Mouse (Mus musculus) frontal cortex, postnatal 25 days (tissue): ENCODE measurements around the gene H1fx.
"Not testable (repeated sequence)": the region's sequence is repeated elsewhere in the genome, so short reads cannot be mapped to it uniquely, and the experiment has no call there.

Experiments
- DNase-seq, 2 experiments: peaks; one replicate each; pipeline ENCODE4 v3.0.0; 2022; ENCODE audit warnings: low spot score in 2 of 2

Gene H1fx

DNA sequence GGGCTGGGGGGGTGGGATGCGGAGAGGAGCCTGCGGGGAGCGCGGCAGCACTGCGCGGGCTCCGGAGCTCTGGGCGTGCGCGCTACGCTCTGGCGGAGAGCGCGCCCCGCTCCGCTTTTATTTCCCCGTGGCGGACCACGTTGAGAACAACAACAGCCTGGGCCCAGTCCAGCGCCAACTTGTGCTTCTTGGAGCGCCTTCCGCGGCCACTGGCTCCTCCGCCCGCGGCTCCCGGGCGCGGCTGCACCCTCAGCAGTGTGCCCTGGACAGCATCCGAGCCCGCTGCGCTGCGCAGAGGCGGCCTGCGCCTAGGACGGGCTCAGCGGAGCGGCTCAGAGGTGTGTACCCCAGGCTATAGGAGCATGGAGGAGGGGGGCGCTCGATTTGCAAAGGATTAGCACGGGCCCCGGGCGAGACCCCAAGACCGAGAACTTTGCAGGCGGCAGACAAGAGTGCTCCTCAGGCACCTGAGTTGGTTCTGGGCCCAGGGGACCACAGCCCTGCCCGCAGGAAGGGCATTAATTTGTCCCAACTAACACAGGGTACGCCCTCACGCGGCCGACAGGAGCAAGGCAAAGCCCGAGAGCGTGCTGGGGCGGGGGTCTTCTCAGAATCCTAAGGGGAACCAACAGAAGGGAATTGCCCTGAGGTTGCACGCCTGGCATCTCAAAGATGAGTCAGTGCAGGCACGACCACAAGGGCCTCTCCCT is at the start of gene H1fx:
H1fx (minus strand) TSS at position 91 of the 710 bp plus-strand sequence.
- DNase-seq, result peak; percentile 57 to 63

GRCm38 (mm10) chr6:88030432-88030831 is 49.0 kb upstream of the H1fx start:
- no peak for DNase-seq

DNA sequence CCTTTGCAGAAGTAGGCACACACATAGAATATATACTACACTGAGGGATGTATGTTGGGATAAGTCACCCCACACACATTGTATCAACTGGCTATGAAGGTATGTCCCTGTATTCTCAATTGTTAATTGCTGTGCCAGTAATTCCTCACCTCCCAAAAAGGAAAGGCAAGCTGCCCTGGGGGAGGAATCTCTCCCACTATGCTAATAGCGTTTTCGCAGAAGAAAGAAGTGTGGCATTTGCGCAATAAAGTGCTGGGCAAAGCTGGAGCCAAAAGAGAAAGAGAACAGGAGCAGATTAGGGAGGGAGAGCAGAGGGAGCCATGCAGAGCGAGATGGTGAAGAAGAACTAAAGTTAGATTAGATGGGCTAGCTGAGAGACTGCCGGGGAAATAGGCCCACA is 46.0 kb upstream of the H1fx start:
- DNase-seq, result peak in 1 of 2 experiments; percentile 15

- DNase-seq, result no peak
Observed at GRCm38 (mm10) chr6:88023316-88023890, 42.0 kb upstream of the H1fx start.

- DNase-seq, result no peak
Observed at GRCm38 (mm10) chr6:88019154-88019553, 37.7 kb upstream of the H1fx start.

DNA sequence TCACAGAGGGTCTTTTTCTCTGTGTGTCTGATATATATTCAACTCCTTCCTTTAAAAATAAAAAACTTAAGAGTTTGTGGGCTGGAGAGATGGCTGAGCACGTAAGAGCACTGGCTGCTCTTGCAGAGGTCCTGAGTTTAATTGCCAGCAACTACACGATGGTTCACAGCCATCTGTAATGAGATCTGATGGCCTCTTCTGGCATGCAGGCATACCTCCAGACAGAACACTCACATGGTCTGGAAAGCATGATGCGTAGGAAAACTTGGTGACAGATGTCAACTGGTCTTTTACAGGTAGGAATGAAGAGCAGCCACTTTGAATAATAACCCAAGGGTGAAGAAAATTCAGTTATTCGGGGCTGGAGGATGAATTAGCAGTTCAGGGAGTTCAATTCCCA is 36.4 kb upstream of the H1fx start:
- no peak for DNase-seq

- no peak for DNase-seq
Observed at GRCm38 (mm10) chr6:88015797-88016196, 34.4 kb upstream of the H1fx start.

GRCm38 (mm10) chr6:88013456-88013855 is 32.0 kb upstream of the H1fx start:
- DNase-seq, result no peak

DNA sequence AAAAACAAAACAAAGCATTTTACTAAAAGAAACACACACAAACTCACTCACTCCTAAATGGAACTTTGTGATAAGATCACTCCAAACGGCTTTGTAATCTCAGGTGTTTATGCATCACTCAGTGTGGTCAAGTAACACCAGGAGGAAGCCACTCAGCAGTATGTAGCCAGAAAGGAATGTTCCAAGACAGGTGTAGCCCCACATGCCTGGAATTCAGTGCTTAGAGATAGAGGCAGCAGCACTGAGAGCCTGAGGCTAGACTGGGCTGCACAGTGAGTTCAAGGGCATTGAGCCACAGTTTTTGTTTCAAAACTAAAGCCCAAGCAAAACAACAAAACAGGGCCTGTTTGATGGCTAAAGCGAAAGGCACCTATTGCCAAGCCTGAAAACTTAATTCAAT is 31.2 kb upstream of the H1fx start:
- DNase-seq, result no peak

GRCm38 (mm10) chr6:88011106-88011505 is 29.7 kb upstream of the H1fx start:
- DNase-seq, result not testable (repeated sequence)

- no peak for DNase-seq
Observed at GRCm38 (mm10) chr6:88009209-88009608, 27.8 kb upstream of the H1fx start.

- DNase-seq, result not testable (repeated sequence)
Observed at GRCm38 (mm10) chr6:88004773-88005172, 23.3 kb upstream of the H1fx start.

DNA sequence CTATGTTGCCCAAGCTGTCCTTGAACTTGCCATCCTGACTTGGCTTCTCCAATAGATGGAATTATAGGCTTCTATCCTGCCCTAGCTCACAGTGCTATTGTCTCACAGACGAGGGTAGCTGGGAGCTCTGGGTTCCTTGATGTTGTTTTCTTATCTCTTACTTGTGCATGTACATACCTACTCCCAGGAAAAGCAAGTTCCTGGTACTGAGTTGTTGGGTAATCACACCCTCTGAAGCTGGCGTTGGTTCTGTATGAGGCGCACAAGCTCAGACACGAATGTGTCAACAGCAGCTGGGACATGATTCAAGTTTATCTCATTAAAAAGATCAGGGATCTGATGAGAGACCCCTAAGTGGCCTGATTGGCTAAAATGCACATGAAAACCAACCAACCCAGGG is 22.0 kb upstream of the H1fx start:
- DNase-seq, result no peak

- no peak for DNase-seq
Observed at GRCm38 (mm10) chr6:87998358-87998757, 16.9 kb upstream of the H1fx start.

GRCm38 (mm10) chr6:87997706-87998265 is 16.3 kb upstream of the H1fx start:
- peak; percentile 70 to 72 for DNase-seq

GRCm38 (mm10) chr6:87996606-87997005 is 15.2 kb upstream of the H1fx start:
- no peak for DNase-seq

DNA sequence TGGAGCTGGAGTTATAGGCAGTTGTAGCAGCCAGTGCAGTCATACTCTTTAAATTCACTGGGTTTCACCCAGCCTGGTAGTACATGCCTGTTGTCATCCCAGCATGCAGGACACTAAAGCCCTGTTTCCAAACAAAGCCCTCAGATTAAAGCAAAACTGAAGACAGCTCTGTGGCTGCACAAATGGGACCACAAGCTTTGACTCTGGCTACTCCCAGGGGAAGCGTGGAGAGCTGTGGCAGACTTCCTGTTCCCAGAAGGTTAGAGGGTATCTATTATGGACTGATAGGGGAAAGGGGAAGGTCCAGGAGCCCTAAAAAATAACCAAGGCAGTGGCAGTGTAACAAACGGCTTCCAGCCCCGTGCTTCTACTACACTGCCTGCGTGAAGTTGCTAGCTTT is 14.1 kb upstream of the H1fx start:
- no peak for DNase-seq

- DNase-seq, result no peak
Observed at GRCm38 (mm10) chr6:87993790-87994571, 12.5 kb upstream of the H1fx start.

GRCm38 (mm10) chr6:87992733-87993132 is 11.3 kb upstream of the H1fx start:
- no peak for DNase-seq

GRCm38 (mm10) chr6:87991886-87992285 is 10.4 kb upstream of the H1fx start:
- DNase-seq, result no peak

GRCm38 (mm10) chr6:87991216-87991615 is 9.8 kb upstream of the H1fx start:
- DNase-seq, result no peak

- DNase-seq, result no peak
Observed at GRCm38 (mm10) chr6:87982506-87982905, 1.1 kb upstream of the H1fx start.
